Mouse (Mus musculus): ENCODE measurements around the gene Eif2d. TPM values are rescaled to one million over a fixed set of nuclear protein-coding genes. Genes with fewer than 3 reads are reported as not detected.

Gene Eif2d
- total RNA-seq, 2 experiments from 2014 or later: 37.9 to 39.6 TPM

Other genes with a start within 250 kb of the Eif2d start
- gene Il20, start 241.7 kb upstream of the Eif2d start, total RNA-seq (2021): not detected
- gene Il19, start 213.1 kb upstream of the Eif2d start, total RNA-seq (2021): not detected
- gene Il10, start 133.3 kb upstream of the Eif2d start, total RNA-seq (2021): not detected
- gene Mapkapk2, start 55.4 kb upstream of the Eif2d start, total RNA-seq (2021): 10 to 100 TPM; 26.8 to 31.1 TPM
- gene Dyrk3, start 14.8 kb upstream of the Eif2d start, total RNA-seq (2021): 10 to 100 TPM in 1 of 2 experiments, 1 to 10 TPM in 1; 9.9 to 11.3 TPM
- gene Rassf5, start 92.1 kb downstream of the Eif2d start, total RNA-seq (2021): 10 to 100 TPM; 19.9 to 21.8 TPM
- 1 to 10 TPM; 1.8 to 2.2 TPM for gene Ikbke, start 126.4 kb downstream of the Eif2d start, total RNA-seq (2021)

Measured in left cerebral cortex, postnatal 10 days (tissue).